Mouse (Mus musculus) lung, postnatal 36 days (tissue): ENCODE measurements around the gene Slc29a2.
"Not testable (repeated sequence)": the region's sequence is repeated elsewhere in the genome, so short reads cannot be mapped to it uniquely, and the experiment has no call there.

ENCODE experiments used
- DNase-seq: peaks from one replicate; pipeline ENCODE4 v3.0.0; 2022; ENCODE audit warnings: mixed read lengths

The Slc29a2 gene

DNA sequence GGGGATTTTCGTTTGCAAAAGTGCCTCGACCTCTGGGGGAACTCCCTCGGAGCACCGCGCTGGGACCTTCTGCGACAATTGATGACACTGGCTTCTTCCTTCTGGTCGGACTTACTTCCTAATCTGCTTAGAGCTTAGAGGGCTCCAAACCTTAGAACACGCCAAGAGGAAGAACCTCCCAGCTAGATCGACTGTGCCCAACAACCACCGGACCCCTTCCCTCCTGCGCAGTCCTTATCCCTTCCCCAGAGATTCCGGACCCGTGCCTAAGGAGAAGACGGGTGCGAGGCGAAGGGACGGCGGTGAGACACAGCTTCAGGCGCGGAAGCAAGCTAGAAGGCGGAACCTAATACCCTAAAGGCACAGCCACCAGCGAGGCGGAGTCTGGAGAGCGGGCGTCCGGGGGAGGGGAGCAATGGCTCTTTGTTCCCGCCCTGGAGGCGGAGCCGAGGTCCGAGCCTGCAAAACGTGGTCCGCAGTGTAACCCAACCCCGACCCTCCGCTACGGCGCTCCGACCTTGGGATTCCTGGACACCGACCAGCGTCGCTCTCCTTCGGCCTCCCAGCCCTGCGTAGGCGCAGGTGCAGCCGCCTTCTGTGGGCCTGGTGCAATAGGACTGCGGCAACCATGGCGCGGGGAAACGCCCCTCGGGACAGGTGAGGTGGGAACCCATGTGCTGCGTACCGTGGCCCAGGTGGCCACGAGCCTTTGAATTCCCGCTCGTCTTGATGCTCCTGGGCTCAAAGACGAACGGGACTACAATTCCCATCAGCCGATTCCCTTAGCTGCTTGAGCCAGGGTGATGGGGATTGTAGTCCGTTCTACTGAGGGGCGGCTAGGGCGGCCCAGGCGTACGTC, at the start of gene Slc29a2:
Gene Slc29a2 (plus strand): TSS at position 240 of the 859 bp plus-strand sequence.
- DNase-seq = peak; percentile 97

DNA sequence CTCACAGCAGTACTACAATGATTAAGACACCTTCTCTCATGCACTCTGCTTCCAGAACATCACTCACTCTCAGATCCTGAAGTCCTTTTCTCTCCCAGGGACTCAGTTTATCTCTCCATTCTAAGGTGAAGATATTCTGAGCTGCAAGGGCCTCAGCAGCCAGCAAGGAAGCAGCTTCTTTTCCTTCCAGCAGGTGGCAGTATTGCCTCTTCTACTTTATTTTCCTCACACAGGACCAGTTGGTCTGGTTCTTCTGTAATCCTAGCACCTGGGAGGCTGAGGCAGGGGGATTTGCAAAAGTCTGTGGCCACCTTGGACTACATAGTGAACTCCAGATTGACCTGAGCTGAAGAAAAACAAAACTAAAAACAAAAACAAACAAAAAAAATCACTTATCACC, 41.9 kb upstream of the Slc29a2 start:
- peak; percentile 61 for DNase-seq

DNA sequence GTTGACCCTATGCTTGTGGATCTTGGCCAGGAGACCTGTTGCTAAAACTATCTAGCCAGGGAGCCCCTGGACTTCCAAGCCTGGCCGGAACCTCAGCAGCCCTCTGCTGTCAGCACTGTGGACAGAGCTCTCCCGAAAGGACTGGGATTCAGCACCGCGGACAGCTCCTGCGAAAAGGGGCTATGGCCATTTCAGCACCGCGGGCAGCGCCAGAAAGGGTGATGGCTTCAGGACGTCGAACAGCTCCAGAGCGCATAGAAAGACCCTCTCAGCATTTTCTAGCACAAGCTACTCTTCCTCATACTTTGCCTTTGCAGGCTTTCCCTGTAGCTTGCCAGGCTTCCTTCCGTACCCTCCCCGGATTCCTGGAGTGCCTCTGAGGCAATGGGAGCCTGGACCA, 34.6 kb upstream of the Slc29a2 start:
- peak; percentile 91 for DNase-seq

DNA sequence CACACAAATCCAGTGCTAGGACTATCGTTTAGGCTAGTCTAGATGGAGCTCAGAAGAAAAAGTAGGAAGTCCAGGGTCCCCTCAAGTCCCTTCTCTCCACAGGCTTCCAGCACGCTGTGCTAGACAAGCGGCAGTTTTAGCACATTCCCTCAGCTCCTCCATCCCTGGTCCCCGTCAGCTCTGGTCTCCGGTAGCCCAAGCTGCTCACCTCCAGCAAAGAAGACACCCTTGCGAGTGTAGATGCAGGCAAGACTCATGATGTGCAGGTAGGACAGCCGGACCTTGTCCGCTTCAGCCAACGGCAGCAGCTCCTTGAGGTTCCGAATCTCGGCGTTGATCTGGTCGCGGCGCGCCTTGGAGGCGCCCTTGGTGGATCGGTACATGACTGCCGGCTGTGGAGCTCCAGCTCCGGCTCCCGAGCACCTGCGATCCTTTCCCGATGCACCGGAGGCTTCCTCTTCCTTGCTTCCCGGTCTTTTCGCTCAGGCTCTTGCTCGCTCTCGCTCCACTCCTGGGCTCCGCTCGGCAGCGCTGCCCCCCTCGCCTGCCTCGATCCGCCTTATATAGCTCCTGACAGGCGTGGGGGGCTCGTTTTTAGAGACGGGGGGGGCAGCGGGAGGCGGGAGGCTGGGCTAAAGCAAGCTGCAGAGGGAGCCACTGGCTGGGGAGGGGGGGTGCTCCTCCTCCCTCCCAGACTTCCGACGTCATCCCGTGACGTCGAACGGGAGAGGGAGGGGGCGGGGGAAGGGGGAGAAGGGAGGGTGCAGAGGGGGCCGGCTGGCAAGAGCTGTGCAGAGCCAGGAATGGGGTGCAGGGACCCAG, 34.0 kb upstream of the Slc29a2 start:
- no peak for DNase-seq

DNA sequence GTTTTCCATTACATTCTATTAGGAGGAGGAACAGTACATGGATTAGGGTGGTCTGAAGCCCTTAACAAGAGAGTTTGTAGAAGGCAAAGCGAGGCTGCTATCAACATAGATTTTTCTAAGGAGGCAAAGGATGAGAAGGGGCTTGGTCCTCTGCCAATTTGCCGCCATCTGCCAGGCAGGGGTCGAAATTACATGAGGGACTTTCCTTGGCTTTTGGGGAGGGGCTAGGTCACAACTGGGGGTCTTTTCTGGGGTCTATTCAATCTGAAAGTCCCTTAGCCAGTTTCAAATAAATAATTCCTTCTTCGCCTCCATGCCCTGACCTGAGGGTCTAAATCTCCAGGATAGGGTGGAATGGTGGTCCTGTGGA, 33.4 kb upstream of the Slc29a2 start, which contains the start of gene Npas4:
Gene Npas4 (minus strand): TSS at position 61 of the 370 bp plus-strand sequence.
- no peak for DNase-seq

DNA sequence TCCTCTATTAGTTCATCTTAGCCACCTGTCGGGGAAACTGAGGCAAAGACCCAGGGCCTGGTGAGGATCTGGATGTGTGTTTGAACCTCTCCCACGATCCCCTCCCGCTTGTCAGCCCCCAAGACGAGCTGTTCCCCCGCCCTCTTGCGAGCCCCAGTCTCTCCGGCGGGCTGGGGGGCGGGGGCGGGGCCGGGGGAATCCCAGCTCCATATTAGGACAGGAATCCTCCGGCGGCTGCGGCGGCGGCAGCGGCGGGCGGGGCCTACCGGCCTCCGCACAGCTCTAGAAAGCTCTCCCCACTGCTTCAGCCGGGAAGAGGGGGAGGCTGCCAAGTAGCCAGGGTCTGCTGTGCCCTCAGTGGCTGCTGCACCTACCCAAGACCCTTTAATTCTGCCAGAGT, 32.9 kb upstream of the Slc29a2 start:
- DNase-seq = no peak

DNA sequence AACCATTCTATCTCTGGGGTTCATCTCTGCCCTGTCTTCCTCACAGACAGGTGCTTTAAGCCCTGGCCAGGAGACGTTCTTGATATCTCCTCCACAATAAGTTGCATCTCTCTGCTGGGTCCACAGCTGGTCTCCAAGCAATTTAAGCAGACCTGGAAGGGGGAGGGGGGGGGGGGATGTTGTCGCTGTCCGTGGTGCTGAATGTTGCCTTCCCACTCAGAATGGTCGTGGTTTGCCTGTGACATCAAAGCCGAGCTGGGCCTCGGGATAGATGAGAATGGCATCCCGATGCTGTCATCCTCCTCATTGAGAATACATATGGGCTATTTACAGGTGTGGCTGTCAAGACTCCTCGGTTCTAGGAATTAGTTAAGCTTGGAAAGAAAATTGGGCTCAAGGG, 31.3 kb upstream of the Slc29a2 start:
- DNase-seq = no peak

DNA sequence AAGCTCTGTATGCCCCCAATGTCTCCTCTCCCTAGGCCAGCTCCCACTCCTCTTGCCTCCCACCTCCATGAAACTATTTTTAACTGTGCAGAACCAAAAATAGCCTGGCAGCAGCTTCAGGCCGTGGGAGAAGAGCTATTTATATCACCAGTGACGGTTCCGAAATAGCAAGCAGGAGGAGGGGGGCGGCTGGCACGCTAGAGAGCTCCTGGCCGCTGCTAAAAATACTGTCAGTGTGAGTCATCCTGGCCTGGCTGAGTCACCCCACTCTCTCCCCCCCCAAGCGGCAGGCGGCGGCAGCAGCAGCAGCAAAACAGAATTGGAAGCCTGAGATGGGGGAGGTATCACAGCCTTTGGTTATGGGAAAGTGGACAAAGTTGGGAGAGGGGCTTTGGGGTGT, 30.8 kb upstream of the Slc29a2 start:
- DNase-seq = peak; percentile 42

DNA sequence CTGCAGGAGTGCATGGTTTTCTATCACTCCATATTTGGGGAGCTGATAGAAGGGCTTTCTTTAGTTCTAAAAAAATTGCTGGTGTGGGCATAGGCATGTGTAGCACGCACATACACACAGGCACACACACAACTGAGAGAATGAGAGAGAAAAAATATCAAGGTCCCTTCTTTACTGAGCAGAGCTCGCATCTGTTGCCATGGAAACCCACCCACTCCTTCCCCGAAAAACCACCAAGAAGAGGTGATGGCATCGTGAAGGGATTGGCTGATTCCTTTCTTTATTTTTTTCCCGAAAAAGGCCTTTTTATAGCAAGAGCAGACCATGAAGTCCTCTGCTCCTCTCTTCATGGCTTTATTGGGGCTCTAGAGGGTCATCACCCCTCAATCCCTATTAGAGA, 29.6 kb upstream of the Slc29a2 start:
- DNase-seq = no peak

DNA sequence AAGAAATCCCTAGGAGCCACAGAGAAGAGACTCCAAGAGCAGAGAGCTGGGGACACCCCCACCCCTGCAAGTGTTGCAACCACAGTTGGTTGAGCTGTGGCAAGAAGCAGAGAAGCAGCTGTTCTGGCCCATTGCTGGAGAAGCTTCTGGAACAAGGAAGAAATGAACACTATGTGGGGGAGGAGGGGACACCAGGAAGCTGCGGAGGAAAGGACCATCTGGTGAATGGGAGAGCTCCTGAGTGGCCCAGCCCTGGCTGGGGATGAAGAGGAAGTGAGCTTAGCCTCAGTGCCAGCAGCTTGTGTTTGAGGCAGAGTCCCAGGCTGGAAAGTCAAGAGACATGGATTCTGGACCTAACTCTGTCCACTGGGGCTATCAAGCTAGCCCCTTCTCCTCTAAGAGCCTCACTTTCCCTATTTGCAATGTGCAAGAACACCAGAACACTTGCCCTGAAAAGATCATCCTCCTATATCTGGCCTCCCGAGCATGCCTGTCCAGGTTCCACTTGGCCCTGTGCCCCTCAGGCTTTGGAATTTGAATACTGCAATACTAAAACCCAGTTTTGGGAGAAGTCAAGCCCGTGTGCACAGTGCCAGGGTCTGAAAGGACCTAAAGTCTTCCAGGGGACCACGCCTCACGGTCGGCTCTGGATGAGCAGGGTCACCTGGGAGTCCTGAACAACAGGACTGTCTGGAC, 24.1 kb upstream of the Slc29a2 start:
- DNase-seq = no peak

DNA sequence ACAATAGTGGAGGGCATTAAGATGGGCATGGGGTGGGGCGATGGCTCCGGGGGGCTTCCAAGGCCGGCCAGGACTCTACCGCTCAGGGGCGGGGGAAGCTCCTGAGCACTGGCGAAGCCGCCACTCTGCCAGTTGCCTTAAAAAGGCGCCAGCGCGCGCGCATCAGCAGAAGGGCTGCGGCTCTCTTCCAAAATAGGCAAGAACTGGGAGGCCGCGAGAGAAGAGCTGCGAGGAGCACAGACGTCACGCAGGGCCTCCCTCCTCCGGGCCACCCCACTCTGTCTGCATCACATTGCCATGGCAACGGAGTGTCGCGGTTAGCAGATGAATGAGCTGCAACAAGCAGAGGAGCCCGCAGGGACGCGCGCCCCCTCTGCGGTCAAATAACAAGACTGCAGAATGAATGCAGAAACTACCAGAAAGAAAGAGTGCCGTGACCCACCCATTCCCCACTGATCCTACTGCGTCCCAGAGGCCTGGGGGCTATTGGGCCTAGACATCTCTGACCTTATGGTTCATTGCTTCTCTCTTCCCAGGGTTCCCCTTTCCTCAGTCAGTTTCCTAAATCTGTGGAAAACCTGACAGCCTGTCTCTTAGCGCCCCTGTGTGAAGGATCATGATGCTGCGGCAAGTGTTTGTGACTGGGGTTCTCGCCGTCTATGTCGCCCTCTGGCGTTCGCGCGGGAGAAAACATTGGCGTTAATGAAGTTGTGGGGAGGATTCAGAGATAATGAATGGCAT, 21.8 kb upstream of the Slc29a2 start:
- peak; percentile 75 for DNase-seq

DNA sequence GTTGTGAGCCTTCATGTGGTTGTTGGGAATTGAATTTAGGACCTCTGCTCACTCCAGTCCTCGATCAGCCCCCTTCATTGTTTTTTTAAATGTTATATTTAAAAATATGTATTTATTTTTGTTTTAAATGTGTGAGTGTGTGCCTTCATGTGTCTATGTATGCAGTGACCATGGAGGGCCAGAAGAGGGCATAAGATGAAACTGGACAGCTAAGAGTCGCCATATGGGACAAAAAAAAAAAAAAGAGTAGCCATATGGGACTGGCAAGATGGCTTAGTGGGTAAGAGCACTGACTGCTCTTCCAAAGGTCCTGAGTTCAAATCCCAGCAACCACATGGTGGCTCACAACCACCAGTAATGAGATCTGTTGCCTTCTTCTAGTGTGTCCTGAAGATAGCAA, 20.0 kb upstream of the Slc29a2 start:
- DNase-seq = not testable (repeated sequence)

DNA sequence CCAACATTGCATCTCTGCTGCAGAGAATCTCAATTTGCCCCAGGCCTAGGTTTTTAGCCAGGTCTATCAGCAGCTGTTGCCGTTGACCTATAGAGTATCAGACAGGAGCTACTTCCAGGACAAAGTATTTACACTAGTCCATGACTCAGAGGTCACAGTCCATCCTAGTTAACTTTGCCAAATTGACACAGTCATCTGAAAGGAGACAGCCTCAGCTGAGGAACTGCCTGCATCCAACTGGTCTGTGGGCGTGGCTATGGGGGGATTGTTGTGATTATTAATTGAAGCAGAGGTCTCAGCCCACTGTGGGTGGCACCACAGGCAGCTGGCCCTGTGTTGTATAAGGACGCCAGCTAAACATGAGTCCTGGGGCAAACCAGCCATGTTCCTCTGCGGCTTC, 18.7 kb upstream of the Slc29a2 start:
- DNase-seq = no peak

DNA sequence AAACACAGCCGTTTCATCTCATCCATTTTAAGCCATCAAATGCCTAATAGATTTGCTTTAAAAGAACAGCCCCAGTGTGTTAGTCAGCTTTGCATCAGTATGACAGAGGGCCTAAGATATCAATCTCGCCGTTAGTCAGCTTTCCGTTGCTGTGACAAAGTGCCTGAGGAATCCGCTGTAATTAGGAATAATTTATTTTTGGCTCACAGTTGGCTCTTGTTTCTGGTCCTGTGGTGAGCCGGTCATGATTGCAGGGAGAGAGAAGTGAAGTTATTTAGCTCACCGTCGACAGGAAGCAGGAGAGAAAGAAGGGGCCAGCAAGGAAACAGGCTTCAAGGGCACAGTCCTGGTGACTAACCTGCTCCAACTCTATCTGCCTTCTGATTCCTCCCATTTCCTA, 10.5 kb upstream of the Slc29a2 start:
- DNase-seq = no peak

DNA sequence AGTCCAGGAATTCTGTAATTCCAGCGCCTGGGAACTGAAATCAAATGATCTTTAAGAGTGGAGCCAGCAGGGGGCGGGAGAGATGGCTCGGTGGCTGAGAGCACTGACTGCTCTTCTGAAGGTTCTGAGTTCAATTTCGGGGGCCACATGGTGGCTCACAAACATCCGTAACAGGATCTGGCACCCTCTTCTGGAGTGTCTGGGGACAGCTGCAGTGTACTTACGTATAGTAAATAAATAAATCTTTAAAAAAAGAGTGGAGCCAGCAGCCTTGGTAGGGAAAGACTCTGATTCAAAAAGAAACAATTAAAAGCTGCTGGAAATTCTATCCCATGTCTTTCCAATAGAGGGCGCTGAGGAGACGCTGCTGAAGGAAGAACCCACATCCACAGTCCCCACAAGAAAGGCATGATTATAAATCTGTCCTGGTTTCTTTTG, 8.7 kb upstream of the Slc29a2 start:
- DNase-seq = peak; percentile 68

DNA sequence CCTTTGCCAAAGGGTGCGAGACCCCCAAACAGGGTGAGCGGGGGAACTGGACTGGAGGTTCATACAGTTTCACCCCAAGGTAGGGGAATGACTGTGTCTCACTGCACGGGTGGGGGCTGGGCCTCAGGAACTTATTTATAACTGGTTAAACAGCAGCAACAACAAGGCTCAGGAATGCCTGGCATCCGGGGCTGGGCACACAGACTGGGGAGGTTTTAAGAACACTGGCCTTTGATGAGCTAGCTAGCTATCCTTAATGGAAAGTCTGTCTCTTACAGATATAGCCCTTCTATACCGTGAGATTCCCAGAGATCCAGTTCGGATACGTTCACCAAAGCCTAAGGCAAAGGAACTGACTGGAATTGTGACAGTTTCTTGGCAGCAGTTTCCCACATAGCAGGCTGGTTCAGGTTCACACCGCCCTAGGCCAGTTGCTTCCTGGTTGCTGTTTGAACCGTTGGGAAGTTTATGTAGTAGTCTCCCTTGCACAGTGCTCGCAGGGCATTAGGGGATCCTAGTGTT, 7.4 kb upstream of the Slc29a2 start:
- DNase-seq = peak; percentile 62

DNA sequence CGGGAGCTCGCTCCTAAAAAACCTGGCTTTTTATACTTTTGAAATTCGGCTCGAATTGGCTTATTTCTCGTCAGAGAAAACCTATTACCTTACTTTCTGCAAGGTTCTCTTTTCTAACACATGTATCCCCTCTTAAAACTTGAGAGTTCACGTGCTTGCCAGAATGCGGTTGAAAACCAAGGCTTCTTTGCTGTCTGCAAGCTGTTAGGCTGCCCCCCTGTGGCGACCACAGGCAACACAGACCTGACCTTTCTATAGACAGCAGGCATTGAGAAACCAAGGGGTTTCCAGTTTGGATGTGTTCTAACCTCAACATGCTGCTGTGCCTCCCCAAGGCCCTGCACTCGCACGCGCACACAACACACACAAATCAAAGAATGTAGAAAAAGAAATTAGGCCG, 6.9 kb upstream of the Slc29a2 start:
- peak; percentile 89 for DNase-seq

DNA sequence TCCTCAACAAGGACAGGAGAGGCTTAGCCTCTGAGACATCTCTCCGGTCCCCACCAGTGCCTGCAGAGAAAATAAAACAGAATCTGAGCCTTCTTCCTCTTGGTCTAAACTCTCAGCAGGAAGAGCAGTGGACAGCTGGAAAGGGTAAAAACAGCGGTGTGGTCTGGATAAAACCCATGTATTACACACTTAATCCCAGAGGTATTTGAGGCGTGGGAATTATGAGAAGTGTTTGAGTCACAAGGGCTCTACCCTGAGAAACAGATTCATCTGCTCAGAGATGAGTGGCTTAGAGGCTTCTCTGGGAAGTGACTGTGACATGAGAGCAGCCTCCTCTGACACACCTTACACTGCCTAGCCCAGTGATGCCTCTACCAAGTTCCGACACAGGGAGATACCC, 6.0 kb upstream of the Slc29a2 start:
- DNase-seq = no peak

DNA sequence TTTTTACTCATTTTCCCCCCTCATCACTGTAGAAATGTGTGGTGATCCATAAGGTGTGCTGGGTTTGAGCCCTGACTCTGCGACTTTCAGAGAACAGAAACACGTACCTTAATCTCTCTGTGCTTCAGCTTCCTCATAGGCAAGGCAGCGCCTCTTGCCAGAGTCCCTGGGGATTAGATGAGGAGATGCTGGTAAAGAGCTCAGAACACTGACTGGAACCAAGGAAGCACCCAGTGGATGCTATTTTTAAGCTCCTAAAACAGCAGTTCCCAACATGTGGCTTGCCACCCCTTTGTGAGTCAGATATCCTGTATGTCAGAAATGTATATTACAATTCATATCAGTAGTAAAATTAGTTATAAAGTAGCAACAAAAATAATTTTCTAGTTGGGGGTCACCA, 5.5 kb upstream of the Slc29a2 start:
- DNase-seq = no peak

DNA sequence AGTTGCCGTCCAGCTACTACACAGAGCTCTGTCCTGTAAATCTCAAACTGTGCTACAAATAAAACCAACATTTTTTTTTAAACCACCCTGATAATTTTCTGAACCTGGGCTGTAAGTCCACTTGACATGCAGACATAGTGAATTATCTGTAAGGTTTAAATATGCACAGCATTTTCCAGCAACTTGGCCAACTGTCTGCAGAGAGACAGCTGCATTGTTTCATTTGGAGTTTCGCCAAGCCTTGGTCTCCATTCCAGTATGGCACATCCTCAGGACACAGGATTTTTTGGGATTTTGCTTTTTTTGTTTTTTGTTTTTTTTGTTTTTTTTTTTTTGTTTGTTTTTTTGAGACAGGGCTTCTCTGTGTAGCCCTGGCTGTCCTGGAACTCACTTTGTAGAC, 2.2 kb upstream of the Slc29a2 start:
- DNase-seq = no peak

DNA sequence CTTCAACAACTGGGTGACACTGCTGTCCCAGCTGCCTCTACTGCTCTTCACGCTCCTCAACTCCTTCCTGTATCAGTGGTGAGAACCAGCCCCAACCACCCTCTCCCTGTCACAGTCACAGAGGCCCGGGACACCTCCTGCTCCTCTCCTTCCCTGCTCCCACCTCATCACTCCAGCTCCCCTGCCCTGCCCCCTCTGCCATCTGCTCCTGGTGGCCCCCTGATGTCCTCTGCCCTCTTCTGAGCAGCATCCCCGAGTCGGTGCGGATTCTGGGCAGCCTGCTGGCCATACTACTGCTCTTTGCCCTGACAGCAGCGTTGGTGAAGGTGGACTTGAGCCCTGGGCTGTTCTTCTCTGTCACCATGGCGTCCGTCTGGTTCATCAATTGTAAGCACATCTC, 2.5 kb downstream of the Slc29a2 start:
- DNase-seq = no peak

DNA sequence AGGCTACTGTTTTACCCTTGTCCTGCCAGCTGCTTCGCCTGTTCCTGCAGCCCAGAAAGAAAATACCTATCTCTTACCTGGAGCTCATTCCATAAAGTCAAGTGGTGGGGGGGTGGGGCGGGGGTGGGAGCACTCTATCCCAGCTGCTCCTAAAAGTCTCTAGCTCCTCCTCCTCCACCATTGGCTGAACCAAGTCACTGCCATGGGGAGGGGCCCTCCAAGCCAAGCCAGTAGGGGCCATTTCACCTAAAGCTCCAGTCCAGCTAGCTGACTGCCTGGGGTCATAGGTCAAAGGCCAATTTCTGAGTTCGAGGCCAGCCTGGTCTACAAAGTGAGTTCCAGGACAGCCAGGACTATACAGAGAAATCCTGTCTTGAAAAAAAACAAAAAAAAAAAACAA, 9.0 kb downstream of the Slc29a2 start:
- no peak for DNase-seq
